Mouse (Mus musculus): Measurements from ENCODE around the gene Dchs1. TPM values are rescaled to one million over a fixed set of nuclear protein-coding genes. Genes with fewer than 3 reads are reported as not detected.

The Dchs1 gene
- polyA plus RNA-seq, 1 experiment from 2014 or later = 17.7 TPM

GRCm38 (mm10) chr7:105810280-105810876, 22.9 kb upstream of the Dchs1 start:
- Histone ChIP-seq H3K4me3 (ENCODE audit: low read depth, low read length) (peak overlapping the region; percentile 81), H3K4me1 (replicated peaks; ENCODE audit: control insufficient read depth, insufficient read depth, low read length) (no peaks in the 10 kb centered on the region), H3K9me3 (ENCODE audit: control insufficient read depth, low read length) (no peaks in the 10 kb centered on the region), H3K9ac (ENCODE audit: low read depth, low read length) (peak overlapping the region; percentile 90), H3K36me3 (ENCODE audit: control insufficient read depth, insufficient read depth, low read length) (no peaks in the 10 kb centered on the region), H3K27me3 (ENCODE audit: control insufficient read depth, insufficient read depth, low read length) (no peaks in the 10 kb centered on the region), H3K4me2 (replicated peaks; ENCODE audit: low read depth, low read length) (peak overlapping the region; percentile 80), H3K27ac (ENCODE audit: low read depth, low read length) (peak overlapping the region; percentile 72)
- no peak for DNase-seq (ENCODE audit: low spot score)
- ATAC-seq (ENCODE audit: low FRiP score) = no peak
- WGBS = 5% methylated on average over 37 of the region's 37 CpGs

GRCm38 (mm10) chr7:105809836-105810235, 22.4 kb upstream of the Dchs1 start:
- Histone ChIP-seq H3K4me2 (replicated peaks; ENCODE audit: low read depth, low read length) (peak overlapping the region; percentile 80), H3K27ac (ENCODE audit: low read depth, low read length) (0 out of 2 replicates have a peak overlapping the region, but pooled peaks have one; percentile 72), H3K27me3 (ENCODE audit: control insufficient read depth, insufficient read depth, low read length) (no peaks in the 10 kb centered on the region), H3K36me3 (ENCODE audit: control insufficient read depth, insufficient read depth, low read length) (no peaks in the 10 kb centered on the region), H3K4me3 (ENCODE audit: low read depth, low read length) (peak overlapping the region; percentile 81), H3K9me3 (ENCODE audit: control insufficient read depth, low read length) (no peaks in the 10 kb centered on the region), H3K4me1 (replicated peaks; ENCODE audit: control insufficient read depth, insufficient read depth, low read length) (no peaks in the 10 kb centered on the region), H3K9ac (ENCODE audit: low read depth, low read length) (peak overlapping the region; percentile 90; the same call in 1 of the 2 replicates)
- ATAC-seq (ENCODE audit: low FRiP score) (no peak), DNase-seq (ENCODE audit: low spot score) (no peak)
- 89% methylated on average over 7 of the region's 7 CpGs for WGBS

- Histone ChIP-seq H3K4me3 (ENCODE audit: low read depth, low read length) (no peak overlapping the region), H3K4me2 (replicated peaks; ENCODE audit: low read depth, low read length) (no peak overlapping the region), H3K9ac (ENCODE audit: low read depth, low read length) (no peak overlapping the region), H3K4me1 (replicated peaks; ENCODE audit: control insufficient read depth, insufficient read depth, low read length) (no peaks in the 10 kb centered on the region), H3K27me3 (ENCODE audit: control insufficient read depth, insufficient read depth, low read length) (no peaks in the 10 kb centered on the region), H3K9me3 (ENCODE audit: control insufficient read depth, low read length) (no peaks in the 10 kb centered on the region), H3K36me3 (ENCODE audit: control insufficient read depth, insufficient read depth, low read length) (no peaks in the 10 kb centered on the region), H3K27ac (ENCODE audit: low read depth, low read length) (no peak overlapping the region)
- DNase-seq (ENCODE audit: low spot score) (no peak), ATAC-seq (ENCODE audit: low FRiP score) (no peak)
- 90% methylated on average over 1 of the region's 1 CpGs for WGBS
These were observed 20.9 kb upstream of the Dchs1 start for GRCm38 (mm10) chr7:105808385-105808784.

- Histone ChIP-seq H3K4me3 (ENCODE audit: low read depth, low read length) (no peak overlapping the region), H3K27ac (ENCODE audit: low read depth, low read length) (no peak overlapping the region), H3K27me3 (ENCODE audit: control insufficient read depth, insufficient read depth, low read length) (no peaks in the 10 kb centered on the region), H3K9me3 (ENCODE audit: control insufficient read depth, low read length) (no peaks in the 10 kb centered on the region), H3K36me3 (ENCODE audit: control insufficient read depth, insufficient read depth, low read length) (no peaks in the 10 kb centered on the region), H3K4me1 (replicated peaks; ENCODE audit: control insufficient read depth, insufficient read depth, low read length) (no peaks in the 10 kb centered on the region), H3K4me2 (replicated peaks; ENCODE audit: low read depth, low read length) (no peak overlapping the region), H3K9ac (ENCODE audit: low read depth, low read length) (no peak overlapping the region)
- ATAC-seq (ENCODE audit: low FRiP score) (no peak), DNase-seq (ENCODE audit: low spot score) (no peak)
- WGBS = 74% methylated on average over 2 of the region's 2 CpGs
These were observed 19.3 kb upstream of the Dchs1 start for GRCm38 (mm10) chr7:105806716-105807115.

- no peak overlapping the region for H3K4me2 ChIP-seq (replicated peaks; ENCODE audit: low read depth, low read length)
- no peaks in the 10 kb centered on the region for H3K4me1 ChIP-seq (replicated peaks; ENCODE audit: control insufficient read depth, insufficient read depth, low read length)
- DNase-seq (ENCODE audit: low spot score) (no peak), ATAC-seq (ENCODE audit: low FRiP score) (no peak)
- WGBS = 77% methylated on average over 5 of the region's 5 CpGs
- no peaks in the 10 kb centered on the region for H3K36me3 ChIP-seq (ENCODE audit: control insufficient read depth, insufficient read depth, low read length)
- no peak overlapping the region for H3K27ac ChIP-seq (ENCODE audit: low read depth, low read length)
- no peak overlapping the region for H3K9ac ChIP-seq (ENCODE audit: low read depth, low read length)
- no peaks in the 10 kb centered on the region for H3K9me3 ChIP-seq (ENCODE audit: control insufficient read depth, low read length)
- no peak overlapping the region for H3K4me3 ChIP-seq (ENCODE audit: low read depth, low read length)
- no peaks in the 10 kb centered on the region for H3K27me3 ChIP-seq (ENCODE audit: control insufficient read depth, insufficient read depth, low read length)
These were observed 18.7 kb upstream of the Dchs1 start for GRCm38 (mm10) chr7:105806125-105806524.

- DNase-seq (ENCODE audit: low spot score) (no peak), ATAC-seq (ENCODE audit: low FRiP score) (no peak)
- Histone ChIP-seq H3K4me2 (replicated peaks; ENCODE audit: low read depth, low read length) (no peak overlapping the region), H3K36me3 (ENCODE audit: control insufficient read depth, insufficient read depth, low read length) (no peaks in the 10 kb centered on the region), H3K27ac (ENCODE audit: low read depth, low read length) (no peak overlapping the region), H3K4me3 (ENCODE audit: low read depth, low read length) (no peak overlapping the region), H3K9ac (ENCODE audit: low read depth, low read length) (no peak overlapping the region), H3K9me3 (ENCODE audit: control insufficient read depth, low read length) (no peaks in the 10 kb centered on the region), H3K27me3 (ENCODE audit: control insufficient read depth, insufficient read depth, low read length) (no peaks in the 10 kb centered on the region), H3K4me1 (replicated peaks; ENCODE audit: control insufficient read depth, insufficient read depth, low read length) (no peaks in the 10 kb centered on the region)
These were observed 16.0 kb upstream of the Dchs1 start for GRCm38 (mm10) chr7:105803428-105803827.

- Histone ChIP-seq H3K27me3 (ENCODE audit: control insufficient read depth, insufficient read depth, low read length) (no peaks in the 10 kb centered on the region), H3K9me3 (ENCODE audit: control insufficient read depth, low read length) (no peaks in the 10 kb centered on the region), H3K4me3 (ENCODE audit: low read depth, low read length) (no peak overlapping the region), H3K36me3 (ENCODE audit: control insufficient read depth, insufficient read depth, low read length) (no peaks in the 10 kb centered on the region), H3K9ac (ENCODE audit: low read depth, low read length) (no peak overlapping the region), H3K27ac (ENCODE audit: low read depth, low read length) (no peak overlapping the region), H3K4me1 (replicated peaks; ENCODE audit: control insufficient read depth, insufficient read depth, low read length) (no peaks in the 10 kb centered on the region), H3K4me2 (replicated peaks; ENCODE audit: low read depth, low read length) (no peak overlapping the region)
- WGBS = 47% methylated on average over 1 of the region's 1 CpGs
- no peak for ATAC-seq (ENCODE audit: low FRiP score)
- DNase-seq (ENCODE audit: low spot score) = no peak
These were observed 15.3 kb upstream of the Dchs1 start for GRCm38 (mm10) chr7:105802771-105803170.

GRCm38 (mm10) chr7:105802312-105802711, 14.9 kb upstream of the Dchs1 start:
- H3K4me3 ChIP-seq (ENCODE audit: low read depth, low read length) = no peak overlapping the region
- ATAC-seq (ENCODE audit: low FRiP score) = no peak
- WGBS = 52% methylated on average over 2 of the region's 2 CpGs

GRCm38 (mm10) chr7:105796972-105797371, 9.5 kb upstream of the Dchs1 start:
- Histone ChIP-seq H3K4me2 (replicated peaks; ENCODE audit: low read depth, low read length) (no peak overlapping the region), H3K9me3 (ENCODE audit: control insufficient read depth, low read length) (no peaks in the 10 kb centered on the region), H3K36me3 (ENCODE audit: control insufficient read depth, insufficient read depth, low read length) (no peaks in the 10 kb centered on the region), H3K27me3 (ENCODE audit: control insufficient read depth, insufficient read depth, low read length) (no peaks in the 10 kb centered on the region), H3K4me1 (replicated peaks; ENCODE audit: control insufficient read depth, insufficient read depth, low read length) (no peaks in the 10 kb centered on the region), H3K4me3 (ENCODE audit: low read depth, low read length) (no peak overlapping the region), H3K9ac (ENCODE audit: low read depth, low read length) (no peak overlapping the region), H3K27ac (ENCODE audit: low read depth, low read length) (no peak overlapping the region)
- DNase-seq (ENCODE audit: low spot score) (no peak), ATAC-seq (ENCODE audit: low FRiP score) (no peak)
- WGBS = 84% methylated on average over 3 of the region's 3 CpGs

More at GRCm38 (mm10) chr7:105802312-105802711, 14.9 kb upstream of the Dchs1 start:
- Histone ChIP-seq H3K27ac (ENCODE audit: low read depth, low read length) (no peak overlapping the region), H3K4me2 (replicated peaks; ENCODE audit: low read depth, low read length) (no peak overlapping the region), H3K9me3 (ENCODE audit: control insufficient read depth, low read length) (no peaks in the 10 kb centered on the region), H3K4me1 (replicated peaks; ENCODE audit: control insufficient read depth, insufficient read depth, low read length) (no peaks in the 10 kb centered on the region), H3K9ac (ENCODE audit: low read depth, low read length) (no peak overlapping the region), H3K27me3 (ENCODE audit: control insufficient read depth, insufficient read depth, low read length) (no peaks in the 10 kb centered on the region), H3K36me3 (ENCODE audit: control insufficient read depth, insufficient read depth, low read length) (no peaks in the 10 kb centered on the region)
- DNase-seq (ENCODE audit: low spot score) = no peak

Data from hindbrain, embryonic 11.5 days (tissue).